Mouse (Mus musculus): ENCODE data around the gene Fgfr2. TPM values are rescaled to one million over a fixed set of nuclear protein-coding genes. Genes with fewer than 3 reads are reported as not detected.
A peak's percentile ranks its signal among the peaks of the same experiment; 100 is the strongest.

The Fgfr2 gene
- polyA plus RNA-seq, 1 experiment from 2014 or later: 33.9 TPM

GRCm38 (mm10) chr7:130182551-130182950 is 2940.6 kb downstream of the Fgfr2 start:
- H3K4me2 ChIP-seq: peak overlapping the region; percentile 40
- H3K4me3 ChIP-seq: peak overlapping the region; percentile 6; the same call in 1 of the 2 replicates
- H3K27me3 ChIP-seq: no peaks in the 10 kb centered on the region
- H3K9ac ChIP-seq: no peak overlapping the region
- no peaks in the 10 kb centered on the region for H3K9me3 ChIP-seq
- WGBS: 23% methylated on average over 18 of the region's 18 CpGs
- peaks cover 12% of the 10 kb centered on the region for H3K36me3 ChIP-seq
- no peak for ATAC-seq (ENCODE audit: low FRiP score)
- peaks cover 12% of the 10 kb centered on the region for H3K4me1 ChIP-seq (replicated peaks)
- no peak overlapping the region for H3K27ac ChIP-seq

DNA sequence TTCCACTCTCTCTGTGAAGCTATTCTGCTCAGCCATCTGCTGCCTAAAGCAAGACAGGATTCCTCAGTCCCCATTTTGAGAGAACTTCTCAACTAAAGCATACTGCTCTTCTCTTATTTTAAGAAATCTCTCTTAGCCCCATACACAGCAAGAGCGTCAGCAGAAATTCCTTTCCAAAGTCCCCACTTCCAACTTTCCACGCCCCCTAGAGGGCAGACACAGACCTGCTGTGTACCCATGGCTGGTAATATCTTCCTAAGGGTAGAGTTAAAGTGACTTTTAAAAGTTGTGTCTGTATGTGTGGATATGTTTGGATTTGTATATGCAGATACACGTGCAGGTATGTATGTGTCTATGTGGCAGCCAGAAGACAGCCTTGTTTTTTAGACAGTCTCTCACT is 2944.2 kb downstream of the Fgfr2 start:
- peaks cover 4% of the 10 kb centered on the region; the same call in 1 of the 2 replicates for H3K36me3 ChIP-seq
- H3K4me1 ChIP-seq (replicated peaks): peaks cover 19% of the 10 kb centered on the region
- no peaks in the 10 kb centered on the region for H3K9me3 ChIP-seq
- H3K27ac ChIP-seq: no peak overlapping the region
- H3K4me3 ChIP-seq: no peak overlapping the region
- WGBS: 64% methylated on average over 3 of the region's 3 CpGs
- no peak for ATAC-seq (ENCODE audit: low FRiP score)
- H3K9ac ChIP-seq: no peak overlapping the region
- H3K4me2 ChIP-seq: no peak overlapping the region
- H3K27me3 ChIP-seq: no peaks in the 10 kb centered on the region

DNA sequence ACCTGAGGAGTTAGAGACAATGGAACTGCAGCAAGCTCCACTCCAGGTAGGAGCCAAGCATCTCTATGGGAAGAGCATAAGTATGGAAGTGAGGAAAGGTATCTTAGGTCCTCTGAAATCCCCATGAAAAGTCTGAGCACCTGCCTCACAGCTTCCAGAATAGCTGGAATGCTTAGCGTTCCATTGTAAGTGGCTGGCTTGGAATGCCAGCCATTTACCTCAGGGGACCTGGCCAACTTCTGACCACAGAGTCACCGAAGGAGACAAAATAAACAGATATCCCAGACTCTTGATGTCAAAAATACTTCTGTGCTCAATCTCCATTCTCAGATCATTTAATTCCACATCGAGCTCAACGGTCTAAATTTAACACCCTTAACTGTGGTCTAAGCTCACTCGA is 2946.1 kb downstream of the Fgfr2 start:
- H3K27ac ChIP-seq: no peak overlapping the region
- no peak overlapping the region for H3K4me3 ChIP-seq
- peaks cover 12% of the 10 kb centered on the region; the same call in 1 of the 2 replicates for H3K4me1 ChIP-seq (replicated peaks)
- no peak for ATAC-seq (ENCODE audit: low FRiP score)
- H3K9me3 ChIP-seq: no peaks in the 10 kb centered on the region
- H3K36me3 ChIP-seq: peaks cover 5% of the 10 kb centered on the region; the same call in 1 of the 2 replicates
- no peak overlapping the region for H3K9ac ChIP-seq
- WGBS: 92% methylated on average over 5 of the region's 5 CpGs
- H3K4me2 ChIP-seq: no peak overlapping the region
- no peaks in the 10 kb centered on the region for H3K27me3 ChIP-seq

DNA sequence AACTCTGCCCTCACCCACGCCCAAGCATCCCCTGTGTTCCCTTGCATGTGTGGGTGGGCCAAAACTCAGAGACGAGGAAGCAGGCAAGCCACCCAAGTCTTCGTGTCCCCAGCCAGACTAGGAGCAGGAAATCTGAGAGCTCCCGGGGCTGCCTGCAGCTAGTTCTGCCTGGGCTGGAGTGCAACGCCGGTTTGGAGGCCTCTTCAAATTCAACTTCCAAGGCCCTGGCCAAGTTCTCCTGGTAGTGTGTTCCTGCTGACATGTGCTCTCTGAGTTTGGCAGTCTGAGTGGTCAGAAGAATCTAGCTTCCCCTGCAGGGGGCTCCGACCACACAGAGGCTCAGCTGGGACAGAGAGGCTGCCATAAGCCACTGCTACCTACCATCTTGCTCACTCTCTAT is 2948.6 kb downstream of the Fgfr2 start:
- ATAC-seq (ENCODE audit: low FRiP score): no peak
- Histone ChIP-seq H3K4me3 (no peak overlapping the region), H3K4me1 (replicated peaks) (0 out of 2 replicates have a peak, but pooled peaks cover 9% of the 10 kb centered on the region), H3K9ac (no peak overlapping the region), H3K9me3 (no peaks in the 10 kb centered on the region), H3K27ac (no peak overlapping the region), H3K27me3 (0 out of 2 replicates have a peak, but pooled peaks cover 1% of the 10 kb centered on the region), H3K36me3 (peaks cover 11% of the 10 kb centered on the region; the same call in 1 of the 2 replicates), H3K4me2 (no peak overlapping the region)
- 77% methylated on average over 7 of the region's 7 CpGs for WGBS

DNA sequence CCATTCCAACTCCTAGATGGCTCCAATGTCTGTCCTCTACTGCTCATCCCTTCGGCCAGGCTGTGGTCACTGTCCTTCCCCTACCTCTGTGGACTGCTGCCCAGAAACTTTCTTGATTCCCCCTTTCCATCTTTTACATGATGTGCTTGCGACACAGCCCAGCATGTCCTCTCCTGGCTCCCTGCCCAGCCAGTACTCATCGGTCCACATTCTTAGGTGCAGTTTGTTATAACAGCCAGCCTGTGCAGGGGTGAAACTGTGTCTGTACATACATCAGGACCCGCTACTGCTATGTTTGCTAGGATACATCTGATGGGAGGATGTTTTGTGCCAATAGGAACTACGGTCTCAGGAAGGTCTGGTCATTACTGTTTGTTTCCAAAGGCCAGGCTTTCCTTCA is 2949.2 kb downstream of the Fgfr2 start:
- H3K36me3 ChIP-seq: peaks cover 16% of the 10 kb centered on the region; the same call in 1 of the 2 replicates
- ATAC-seq (ENCODE audit: low FRiP score): no peak
- no peak overlapping the region for H3K4me3 ChIP-seq
- WGBS: 77% methylated on average over 5 of the region's 5 CpGs
- 0 out of 2 replicates have a peak, but pooled peaks cover 4% of the 10 kb centered on the region for H3K27me3 ChIP-seq
- H3K27ac ChIP-seq: no peak overlapping the region
- 0 out of 2 replicates have a peak, but pooled peaks cover 9% of the 10 kb centered on the region for H3K4me1 ChIP-seq (replicated peaks)
- H3K9me3 ChIP-seq: no peaks in the 10 kb centered on the region
- no peak overlapping the region for H3K9ac ChIP-seq
- no peak overlapping the region for H3K4me2 ChIP-seq

DNA sequence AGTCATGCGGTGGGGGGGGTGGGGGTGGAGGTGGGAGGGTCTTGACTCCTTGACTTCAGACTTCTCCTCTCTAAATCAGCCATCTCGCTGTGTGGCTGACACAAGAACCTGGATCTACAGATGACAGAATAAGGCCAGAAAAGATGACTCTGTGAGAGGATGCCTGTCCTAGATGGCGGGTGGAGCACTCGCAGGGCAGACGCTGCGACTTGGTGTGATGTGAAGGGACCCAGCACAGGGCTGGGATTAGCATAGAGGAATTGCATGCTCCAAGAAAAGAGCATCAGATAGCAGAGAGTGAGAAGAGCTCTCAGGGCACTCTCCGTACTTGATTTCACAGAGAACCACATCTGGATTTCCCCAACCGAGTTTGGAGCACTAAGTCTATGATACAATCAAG is 2953.0 kb downstream of the Fgfr2 start:
- Histone ChIP-seq H3K27ac (no peak overlapping the region), H3K4me2 (no peak overlapping the region), H3K9ac (no peak overlapping the region), H3K4me3 (no peak overlapping the region), H3K27me3 (0 out of 2 replicates have a peak, but pooled peaks cover 4% of the 10 kb centered on the region), H3K9me3 (no peaks in the 10 kb centered on the region), H3K4me1 (replicated peaks) (peaks cover 9% of the 10 kb centered on the region), H3K36me3 (peaks cover 16% of the 10 kb centered on the region; the same call in 1 of the 2 replicates)
- 76% methylated on average over 8 of the region's 8 CpGs for WGBS
- ATAC-seq (ENCODE audit: low FRiP score): no peak

DNA sequence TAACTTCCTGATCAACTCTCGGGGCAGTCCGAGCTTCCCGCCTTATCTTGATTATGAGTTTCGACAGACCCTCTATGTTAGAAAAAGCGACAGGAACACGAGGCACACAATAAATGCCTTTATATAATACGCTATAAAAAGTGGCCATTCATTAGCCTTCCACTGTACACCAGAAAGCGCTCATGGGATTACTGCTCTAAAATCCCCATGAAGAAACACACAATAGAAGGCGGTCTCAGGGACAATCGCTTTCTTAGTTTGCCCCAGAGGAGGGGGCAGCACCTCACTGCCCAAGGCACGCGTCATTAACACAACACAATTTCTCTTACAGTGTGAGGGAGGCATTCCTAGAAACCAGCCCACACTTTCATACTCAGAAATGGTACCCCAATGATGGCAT is 2954.9 kb downstream of the Fgfr2 start:
- H3K27ac ChIP-seq: no peak overlapping the region
- no peak overlapping the region for H3K4me3 ChIP-seq
- WGBS: 46% methylated on average over 12 of the region's 12 CpGs
- H3K4me1 ChIP-seq (replicated peaks): no peaks in the 10 kb centered on the region; the same call in none of the 2 replicates
- no peak overlapping the region for H3K4me2 ChIP-seq
- H3K27me3 ChIP-seq: 0 out of 2 replicates have a peak, but pooled peaks cover 4% of the 10 kb centered on the region
- no peak overlapping the region for H3K9ac ChIP-seq
- no peaks in the 10 kb centered on the region for H3K9me3 ChIP-seq
- no peak for ATAC-seq (ENCODE audit: low FRiP score)
- H3K36me3 ChIP-seq: peaks cover 16% of the 10 kb centered on the region; the same call in 1 of the 2 replicates

- H3K9ac ChIP-seq: no peak overlapping the region
- no peak overlapping the region for H3K4me2 ChIP-seq
- peaks cover 16% of the 10 kb centered on the region; the same call in 1 of the 2 replicates for H3K36me3 ChIP-seq
- H3K4me3 ChIP-seq: no peak overlapping the region
- no peaks in the 10 kb centered on the region for H3K9me3 ChIP-seq
- 0 out of 2 replicates have a peak, but pooled peaks cover 4% of the 10 kb centered on the region for H3K27me3 ChIP-seq
- no peak for ATAC-seq (ENCODE audit: low FRiP score)
- 85% methylated on average over 5 of the region's 5 CpGs for WGBS
- H3K4me1 ChIP-seq (replicated peaks): no peaks in the 10 kb centered on the region; the same call in none of the 2 replicates
- H3K27ac ChIP-seq: 0 out of 2 replicates have a peak overlapping the region, but pooled peaks have one; percentile 5
These were observed 2955.9 kb downstream of the Fgfr2 start for GRCm38 (mm10) chr7:130167261-130167660.

GRCm38 (mm10) chr7:130166190-130166589 is 2957.0 kb downstream of the Fgfr2 start:
- H3K9me3 ChIP-seq: no peaks in the 10 kb centered on the region
- H3K9ac ChIP-seq: no peak overlapping the region
- H3K36me3 ChIP-seq: 0 out of 2 replicates have a peak, but pooled peaks cover 7% of the 10 kb centered on the region
- 0 out of 2 replicates have a peak, but pooled peaks cover 4% of the 10 kb centered on the region for H3K27me3 ChIP-seq
- no peak overlapping the region for H3K4me2 ChIP-seq
- H3K27ac ChIP-seq: no peak overlapping the region
- H3K4me3 ChIP-seq: no peak overlapping the region
- ATAC-seq (ENCODE audit: low FRiP score): no peak
- H3K4me1 ChIP-seq (replicated peaks): no peaks in the 10 kb centered on the region; the same call in none of the 2 replicates
- WGBS: 55% methylated on average over 4 of the region's 4 CpGs

DNA sequence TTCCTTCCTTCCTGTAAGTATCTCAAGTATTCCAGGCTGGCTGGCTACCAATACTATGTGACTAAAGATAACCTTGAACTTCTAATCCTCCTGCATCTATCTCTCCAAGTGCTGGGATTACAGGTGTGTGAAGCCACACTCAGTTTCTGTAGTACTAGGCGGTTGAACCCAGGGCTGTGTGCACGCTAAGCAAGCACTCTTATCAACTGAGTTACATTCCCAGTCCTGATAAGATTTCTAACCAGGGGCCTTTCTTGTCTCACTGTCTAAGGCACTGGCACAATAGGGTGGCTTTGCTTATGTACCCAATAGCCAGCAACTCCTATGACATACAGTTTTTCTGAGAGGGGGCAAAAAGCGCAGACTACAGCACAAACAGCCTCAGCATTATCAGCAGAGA is 2957.7 kb downstream of the Fgfr2 start:
- Histone ChIP-seq H3K27ac (no peak overlapping the region), H3K9me3 (no peaks in the 10 kb centered on the region), H3K9ac (no peak overlapping the region), H3K4me3 (no peak overlapping the region), H3K36me3 (0 out of 2 replicates have a peak, but pooled peaks cover 5% of the 10 kb centered on the region), H3K4me1 (replicated peaks) (no peaks in the 10 kb centered on the region; the same call in none of the 2 replicates), H3K27me3 (0 out of 2 replicates have a peak, but pooled peaks cover 4% of the 10 kb centered on the region), H3K4me2 (no peak overlapping the region)
- ATAC-seq (ENCODE audit: low FRiP score): no peak
- 93% methylated on average over 3 of the region's 3 CpGs for WGBS

GRCm38 (mm10) chr7:130162718-130163117 is 2960.4 kb downstream of the Fgfr2 start:
- Histone ChIP-seq H3K4me2 (no peak overlapping the region), H3K9me3 (no peaks in the 10 kb centered on the region), H3K4me3 (no peak overlapping the region), H3K27ac (no peak overlapping the region), H3K9ac (no peak overlapping the region), H3K36me3 (no peaks in the 10 kb centered on the region), H3K27me3 (no peaks in the 10 kb centered on the region), H3K4me1 (replicated peaks) (no peaks in the 10 kb centered on the region; the same call in none of the 2 replicates)
- WGBS: 79% methylated on average over 6 of the region's 6 CpGs
- no peak for ATAC-seq (ENCODE audit: low FRiP score)

- H3K27me3 ChIP-seq: no peaks in the 10 kb centered on the region
- H3K9me3 ChIP-seq: no peaks in the 10 kb centered on the region
- no peak overlapping the region for H3K4me3 ChIP-seq
- H3K36me3 ChIP-seq: no peaks in the 10 kb centered on the region
- 80% methylated on average over 5 of the region's 5 CpGs for WGBS
- no peak for ATAC-seq (ENCODE audit: low FRiP score)
- no peak overlapping the region for H3K27ac ChIP-seq
- no peaks in the 10 kb centered on the region; the same call in none of the 2 replicates for H3K4me1 ChIP-seq (replicated peaks)
- no peak overlapping the region for H3K4me2 ChIP-seq
- H3K9ac ChIP-seq: no peak overlapping the region
These were observed 2961.6 kb downstream of the Fgfr2 start for GRCm38 (mm10) chr7:130161581-130161980.

GRCm38 (mm10) chr7:130158845-130159244 is 2964.3 kb downstream of the Fgfr2 start:
- no peak for ATAC-seq (ENCODE audit: low FRiP score)
- H3K36me3 ChIP-seq: no peaks in the 10 kb centered on the region
- H3K4me2 ChIP-seq: no peak overlapping the region
- no peaks in the 10 kb centered on the region for H3K27me3 ChIP-seq
- H3K27ac ChIP-seq: no peak overlapping the region
- no peak overlapping the region for H3K9ac ChIP-seq
- H3K9me3 ChIP-seq: no peaks in the 10 kb centered on the region
- no peaks in the 10 kb centered on the region for H3K4me1 ChIP-seq (replicated peaks)
- no peak overlapping the region for H3K4me3 ChIP-seq
- WGBS: 91% methylated on average over 3 of the region's 3 CpGs
